Mouse (Mus musculus) cerebellum, adult 11-12 months (tissue): ENCODE measurements around the gene Fam184b.

Experiments used
- DNase-seq: peaks from one replicate; pipeline ENCODE4 v3.0.0; 2022

The Fam184b gene

DNA sequence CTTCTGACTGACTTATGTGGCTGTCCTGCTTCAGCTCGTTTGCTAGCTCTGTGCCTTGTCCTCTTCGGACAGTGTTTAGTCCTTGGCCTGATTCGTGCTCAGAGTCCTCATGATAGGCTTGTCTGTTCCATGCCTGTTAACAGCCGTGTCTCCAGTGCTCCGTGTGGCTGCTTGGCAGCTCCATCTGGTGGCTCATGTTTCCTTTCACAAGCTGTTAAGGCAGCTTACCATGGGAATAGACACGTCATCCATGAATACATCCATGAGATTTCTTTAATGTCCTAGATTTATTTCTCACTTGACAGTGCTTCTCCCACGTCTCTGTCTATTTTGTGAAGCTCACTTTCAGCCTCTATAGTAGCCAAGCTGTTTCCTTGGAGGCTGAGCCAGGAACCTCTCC lies 129.3 kb downstream of the Fam184b start:
- DNase-seq: no peak

GRCm38 (mm10) chr5:45497564-45497963 lies 141.8 kb downstream of the Fam184b start:
- DNase-seq: no peak

DNA sequence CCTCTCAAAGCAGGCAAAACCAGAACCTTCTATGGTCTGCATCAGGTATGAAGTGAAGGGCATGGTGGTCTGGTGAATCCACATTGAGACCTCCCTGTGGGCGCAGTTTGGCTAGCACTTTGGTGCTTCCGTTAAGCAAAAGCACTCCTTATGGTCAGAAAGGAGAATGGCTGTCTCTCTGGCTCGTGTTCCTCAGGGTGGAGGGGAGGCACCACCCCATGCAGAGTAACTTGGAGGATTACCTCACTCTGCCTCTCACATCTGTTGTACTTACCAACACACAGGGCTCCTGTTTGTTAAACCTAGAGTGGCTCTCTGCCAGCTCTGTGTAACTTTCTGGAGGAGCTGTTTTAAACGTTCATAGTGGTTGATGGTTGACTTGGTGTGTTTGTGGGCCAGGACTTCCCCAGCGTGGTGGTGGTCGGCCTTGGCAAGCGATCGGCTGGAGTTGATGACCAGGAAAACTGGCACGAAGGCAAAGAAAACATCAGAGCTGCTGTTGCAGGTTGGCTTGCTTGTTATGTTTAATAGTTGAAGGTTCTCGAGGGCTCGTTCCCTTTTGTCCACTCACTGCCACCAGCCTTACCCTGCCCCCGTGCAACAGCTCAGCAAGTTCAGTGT lies 142.4 kb downstream of the Fam184b start:
- no peak for DNase-seq

- DNase-seq: no peak
These were observed 142.9 kb downstream of the Fam184b start for GRCm38 (mm10) chr5:45496479-45496878.

GRCm38 (mm10) chr5:45496042-45496441 lies 143.4 kb downstream of the Fam184b start:
- DNase-seq: no peak

DNA sequence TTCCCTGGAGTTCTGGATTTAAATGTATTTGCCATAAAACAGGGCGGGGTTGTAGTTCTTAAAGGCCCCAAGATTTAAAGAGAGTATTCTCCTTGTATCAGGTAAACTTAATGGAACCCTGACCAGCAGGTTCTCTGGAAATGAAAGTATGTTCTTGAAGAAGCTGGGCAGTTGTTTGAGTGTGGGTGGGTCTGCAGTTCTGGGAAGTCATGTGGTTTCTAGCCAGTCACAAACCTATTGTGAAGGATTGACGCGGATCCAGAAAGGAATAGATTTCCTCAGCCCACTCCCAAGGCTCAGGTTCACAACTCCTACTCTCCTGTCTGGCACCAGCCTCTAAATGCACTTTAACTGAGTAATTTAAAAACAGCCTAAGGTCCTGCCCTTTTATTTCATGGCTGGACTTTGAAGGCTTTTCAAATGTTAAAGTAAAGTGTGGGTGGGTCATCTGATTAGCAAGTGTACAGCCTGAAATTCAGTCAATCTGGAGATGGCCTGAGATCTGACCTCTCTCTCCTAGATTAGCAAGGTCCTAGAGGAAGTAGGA lies 143.9 kb downstream of the Fam184b start:
- DNase-seq: no peak

- no peak for DNase-seq
These were observed 145.2 kb downstream of the Fam184b start for GRCm38 (mm10) chr5:45494093-45494755.

DNA sequence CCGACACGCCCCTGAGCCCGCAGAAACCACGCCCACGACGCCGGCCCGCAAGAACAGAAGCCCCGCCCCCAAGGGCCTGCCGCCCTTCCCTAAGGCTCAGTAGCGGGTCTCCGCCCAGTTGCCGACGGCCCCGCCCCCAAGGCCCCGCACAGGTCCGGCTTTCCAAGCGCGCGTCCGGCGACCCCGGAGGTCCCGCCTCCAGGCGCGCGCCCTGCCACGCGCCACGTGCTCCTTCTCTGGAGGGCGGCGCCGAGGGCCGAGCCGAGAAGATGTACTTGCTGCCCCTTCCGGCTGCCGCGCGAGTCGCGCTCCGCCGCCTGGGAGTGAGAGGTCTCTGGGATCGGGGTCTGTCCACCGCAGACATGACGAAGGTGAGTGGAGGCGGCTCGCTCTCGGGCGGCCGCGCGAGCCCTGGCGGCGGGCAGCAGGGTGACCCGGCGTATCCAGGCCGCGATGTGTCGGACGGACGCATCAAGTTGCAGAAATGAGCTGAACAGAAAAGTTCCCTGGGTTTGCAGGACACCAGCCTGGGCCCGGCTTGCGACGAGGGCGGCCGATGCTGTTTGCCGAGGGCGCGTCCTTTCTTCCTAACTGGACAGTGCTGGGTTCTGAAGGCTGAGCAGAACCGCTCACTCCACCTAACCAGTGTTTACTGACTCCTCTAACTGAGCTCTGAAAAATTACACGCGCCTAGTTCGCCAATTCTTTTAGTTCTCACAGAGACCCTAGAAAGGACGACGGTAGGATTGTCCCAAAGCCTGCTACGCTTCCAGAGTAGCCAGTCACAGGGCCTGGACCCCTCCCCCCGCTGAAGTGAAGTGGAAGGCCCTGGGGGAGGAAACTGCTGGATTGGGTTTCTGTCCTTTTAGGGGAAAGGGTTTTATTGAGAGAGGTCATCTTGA lies 146.0 kb downstream of the Fam184b start, which contains the start of gene Lap3:
Gene Lap3 (plus strand): TSS at position 184 of the 902 bp plus-strand sequence.
- peak; percentile 98 for DNase-seq

DNA sequence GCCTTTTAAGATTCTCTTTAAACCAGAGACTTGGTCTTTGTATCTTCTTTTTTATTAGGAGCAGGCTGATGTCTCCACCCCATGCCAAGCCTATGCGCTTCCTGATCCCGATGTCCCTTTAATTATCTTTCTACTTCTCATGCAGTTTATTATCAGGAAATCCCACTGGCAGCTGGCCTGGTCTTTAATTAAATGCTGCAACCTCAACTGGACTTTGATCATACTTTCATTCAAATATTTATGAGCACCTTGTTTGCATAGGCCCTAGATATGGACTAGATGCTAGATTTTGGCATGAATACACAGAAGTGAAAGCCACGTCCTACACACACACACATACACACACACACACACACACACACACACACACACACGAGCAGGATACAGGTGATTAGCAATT lies 147.6 kb downstream of the Fam184b start:
- DNase-seq: no peak

- DNase-seq: no peak
These were observed 155.8 kb downstream of the Fam184b start for GRCm38 (mm10) chr5:45483654-45484053.

DNA sequence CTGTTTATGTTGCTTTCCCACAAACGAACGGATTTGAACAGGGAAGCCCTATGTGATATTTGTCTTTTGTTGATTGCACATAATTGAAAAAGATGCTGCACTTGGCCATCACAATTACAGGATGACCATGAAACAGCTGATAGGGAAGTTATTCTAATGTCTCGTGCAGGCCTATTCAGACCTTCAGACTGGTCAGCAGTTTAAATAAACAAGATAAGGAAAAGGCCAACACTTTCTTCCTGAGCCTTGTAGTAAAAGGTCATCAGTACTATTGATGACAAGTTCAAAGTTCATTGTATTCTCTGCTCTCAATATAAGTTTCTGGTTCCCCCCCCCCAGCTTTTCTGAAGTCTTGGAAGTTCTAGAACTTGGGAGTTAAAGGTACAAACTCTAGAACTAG lies 156.8 kb downstream of the Fam184b start:
- no peak for DNase-seq

DNA sequence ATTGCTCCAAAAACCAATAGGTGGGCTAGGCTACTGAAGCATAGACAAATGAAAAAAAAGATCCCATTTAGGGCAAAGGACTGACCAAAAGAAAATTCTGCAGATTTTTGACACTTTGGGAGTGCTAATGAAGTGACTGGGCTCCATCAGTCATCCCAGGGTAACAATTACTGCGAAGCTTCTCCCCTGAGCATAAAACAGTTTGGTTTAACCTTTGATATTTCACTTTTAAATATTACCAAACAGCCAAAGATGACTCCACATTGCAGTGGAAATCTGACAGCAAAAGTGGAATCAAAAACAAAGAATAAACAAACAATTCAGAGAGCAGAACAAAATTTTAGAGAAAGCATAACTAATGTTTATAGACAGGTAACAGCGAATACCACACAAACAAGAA lies 158.3 kb downstream of the Fam184b start:
- no peak for DNase-seq

- no peak for DNase-seq
These were observed 159.3 kb downstream of the Fam184b start for GRCm38 (mm10) chr5:45480066-45480465.
